8 mouse cellular contexts compared by ENCODE assay signal in genomic region chr16:95945389-95946311, GRCm38 (mm10). TPM values are rescaled to one million over a fixed set of nuclear protein-coding genes. Genes with fewer than 3 reads are reported as not detected.
DNase-seq lines count a peak whose midpoint lies in the region; ATAC-seq and TF ChIP-seq lines count a peak whose summit lies in the region.

No protein-coding gene starts in this region.

- 38% methylated on average over 20 of the region's 20 CpGs for whole genome bisulfite sequencing in forebrain, embryonic 10.5 days
- WGBS in heart, postnatal 0 days: 23% methylated on average over 20 of the region's 20 CpGs

- TF ChIP-seq CTCF in heart, postnatal 0 days (IDR thresholded peaks at IDR 0.05; ENCODE audit: low read depth): peak; percentile 94

- TF ChIP-seq EP300 in heart, postnatal 0 days (IDR thresholded peaks at IDR 0.05; ENCODE audit: low read depth): no peak

- H3K27me3 ChIP-seq in forebrain, embryonic 10.5 days (ENCODE audit: poor library complexity, severe bottlenecking): peaks cover 12% of the 10 kb centered on the region
- no peaks in the 10 kb centered on the region for H3K27me3 ChIP-seq in heart, postnatal 0 days (ENCODE audit: control insufficient read depth, insufficient read depth, low read length)

- DNase-seq in MEL-GATA-1-ER (ENCODE audit: extremely low read depth, low read depth): peak; percentile 44
- DNase-seq in c-Kit-positive CD71-negative TER-119-negative erythroid progenitor cells, embryonic 14.5 days (ENCODE audit: low read depth): peak; percentile 63
- DNase-seq in forebrain, embryonic 10.5 days (ENCODE audit: extremely low spot score, low spot score): peak; percentile 71
- peak; percentile 80 for DNase-seq in heart, postnatal 0 days (ENCODE audit: low spot score)
- DNase-seq in kidney, postnatal 4 days: peak; percentile 69 to 81
- DNase-seq in lung, adult 18-20 months: peak; percentile 78 to 84
- DNase-seq in ovary, postnatal 14 days (ENCODE audit: low spot score): peak; percentile 77
- DNase-seq in thymus, postnatal 14 days: peak; percentile 83

- no peaks in the 10 kb centered on the region for H3K9me3 ChIP-seq in forebrain, embryonic 10.5 days
- H3K9me3 ChIP-seq in heart, postnatal 0 days (replicated peaks; ENCODE audit: control insufficient read depth, low read length): no peaks in the 10 kb centered on the region

- H3K4me2 ChIP-seq in heart, postnatal 0 days (ENCODE audit: low read depth, low read length): peak overlapping the region; percentile 10; the same call in 1 of the 2 replicates

- no peak overlapping the region for H3K4me3 ChIP-seq in forebrain, embryonic 10.5 days
- H3K4me3 ChIP-seq in heart, postnatal 0 days (ENCODE audit: low read depth, low read length): no peak overlapping the region

- H3K27ac ChIP-seq in forebrain, embryonic 10.5 days: no peak overlapping the region
- H3K27ac ChIP-seq in heart, postnatal 0 days (ENCODE audit: low read depth): no peak overlapping the region

- H3K4me1 ChIP-seq in forebrain, embryonic 10.5 days: no peaks in the 10 kb centered on the region
- no peaks in the 10 kb centered on the region for H3K4me1 ChIP-seq in heart, postnatal 0 days (ENCODE audit: control insufficient read depth, insufficient read depth)

- no peak overlapping the region for H3K9ac ChIP-seq in heart, postnatal 0 days (replicated peaks; ENCODE audit: low read depth, low read length)

- no peaks in the 10 kb centered on the region for H3K36me3 ChIP-seq in forebrain, embryonic 10.5 days (replicated peaks)
- no peaks in the 10 kb centered on the region for H3K36me3 ChIP-seq in heart, postnatal 0 days (replicated peaks; ENCODE audit: control insufficient read depth, insufficient read depth, low read length)

- peak; percentile 60 for ATAC-seq in heart, postnatal 0 days (ENCODE audit: insufficient read depth, low read depth)

RNA-seq across cellular contexts. Expression of gene Psmg1, which starts 45.1 kb away (rescaled TPM):
- polyA plus RNA-seq in forebrain, embryonic 10.5 days (2016; fragmentation: Nextera tagmentation; extraction: Ambion mirVana): 106 and 116 TPM in 2 replicates
- total RNA-seq in heart, postnatal 0 days (2014; rRNA removed; ENCODE audit: low replicate concordance): 27.4 and 38.9 TPM in 2 replicates
- 53.5 and 61.3 TPM in 2 replicates for polyA plus RNA-seq in heart, postnatal 0 days (2015; fragmentation: Nextera tagmentation; extraction: Ambion mirVana)
